Mouse (Mus musculus) heart, embryonic 14.5 days (tissue): ENCODE data around the gene Dusp6. TPM values are rescaled to one million over a fixed set of nuclear protein-coding genes. Genes with fewer than 3 reads are reported as not detected.

Experiments
- ATAC-seq: fragments of 200-750 bp; cut with Nextera tagmentation; 2 replicates; pipeline ENCODE4 v1.8.0; 2017; ENCODE audit warnings: low read depth, moderate TSS enrichment; ENCODE audit not compliant: insufficient number of reproducible peaks, insufficient read depth, low FRiP score
- H3K27ac ChIP-seq, 2 experiments: fragments of 200-500 bp in 1 of 2; fragments of 300-500 bp in 1 of 2; sonication (generic) in 1 of 2; replicated peaks in 1 of 2; 2 replicates each; pipeline ENCODE4 v1.5.1; 2012 to 2014; ENCODE audit warnings: low read depth in 2 of 2, low read length in 2 of 2, control low read depth in 1 of 2, mild to moderate bottlenecking in 1 of 2, mixed read lengths in 1 of 2; ENCODE audit not compliant: control insufficient read depth in 1 of 2, insufficient read depth in 1 of 2
- H3K27me3 ChIP-seq: fragments of 300-500 bp; sonication (generic); 2 replicates; pipeline ENCODE4 v1.6.1; 2014; ENCODE audit warnings: mild to moderate bottlenecking, low read length, control low read depth; ENCODE audit not compliant: control insufficient read depth, insufficient read depth
- H3K36me3 ChIP-seq: fragments of 300-500 bp; sonication (generic); 2 replicates; pipeline ENCODE4 v1.6.1; 2014; ENCODE audit warnings: mild to moderate bottlenecking, control low read depth, low read length, mixed read lengths; ENCODE audit not compliant: control insufficient read depth, insufficient read depth
- H3K4me1 ChIP-seq, 2 experiments: fragments of 200-500 bp in 1 of 2; fragments of 300-500 bp in 1 of 2; sonication (generic) in 1 of 2; 2 replicates each; pipeline ENCODE4 v1.6.1; 2012 to 2014; ENCODE audit warnings: low read length in 2 of 2, control low read depth in 1 of 2, mixed read lengths in 1 of 2; ENCODE audit not compliant: control insufficient read depth in 2 of 2, insufficient read depth in 2 of 2
- H3K4me2 ChIP-seq: fragments of 300-500 bp; sonication (generic); 2 replicates; pipeline ENCODE4 v1.6.1; 2014; ENCODE audit warnings: mild to moderate bottlenecking, low read length
- H3K4me3 ChIP-seq, 2 experiments: fragments of 200-500 bp in 1 of 2; fragments of 300-500 bp in 1 of 2; sonication (generic) in 1 of 2; 2 replicates each; pipeline ENCODE4 v1.5.1; 2012 to 2014; ENCODE audit warnings: low read length in 2 of 2, mild to moderate bottlenecking in 2 of 2, control low read depth in 1 of 2, low read depth in 1 of 2, moderate library complexity in 1 of 2; ENCODE audit not compliant: control insufficient read depth in 1 of 2, insufficient read depth in 1 of 2
- H3K9ac ChIP-seq: fragments of 300-500 bp; sonication (generic); 2 replicates; pipeline ENCODE4 v1.6.1; 2014; ENCODE audit warnings: mild to moderate bottlenecking, low read length
- H3K9me3 ChIP-seq: fragments of 300-500 bp; sonication (generic); 2 replicates; pipeline ENCODE4 v1.6.1; 2016; ENCODE audit warnings: low read length, control low read depth; ENCODE audit not compliant: control insufficient read depth
- WGBS: fragments of 180-500 bp; shearing (Covaris S2); extraction: QIAGEN DNeasy Blood & Tissue Kit; methylation state at CpG from one replicate; pipeline ENCODE4 v1.1.7; 2014; 5-methylcytosine and 5-hydroxymethylcytosine counted together
- polyA plus RNA-seq: library from polyadenylated mRNA; unstranded; fragments of >200 nt; fragmentation: Nextera tagmentation; extraction: Ambion mirVana; gene quantifications from 2 replicates; pipeline ENCODE4 v1.2.1, GENCODE M21; 2014

Gene Dusp6
- polyA plus RNA-seq, 1 experiment from 2014 or later: 43.4 TPM

DNA sequence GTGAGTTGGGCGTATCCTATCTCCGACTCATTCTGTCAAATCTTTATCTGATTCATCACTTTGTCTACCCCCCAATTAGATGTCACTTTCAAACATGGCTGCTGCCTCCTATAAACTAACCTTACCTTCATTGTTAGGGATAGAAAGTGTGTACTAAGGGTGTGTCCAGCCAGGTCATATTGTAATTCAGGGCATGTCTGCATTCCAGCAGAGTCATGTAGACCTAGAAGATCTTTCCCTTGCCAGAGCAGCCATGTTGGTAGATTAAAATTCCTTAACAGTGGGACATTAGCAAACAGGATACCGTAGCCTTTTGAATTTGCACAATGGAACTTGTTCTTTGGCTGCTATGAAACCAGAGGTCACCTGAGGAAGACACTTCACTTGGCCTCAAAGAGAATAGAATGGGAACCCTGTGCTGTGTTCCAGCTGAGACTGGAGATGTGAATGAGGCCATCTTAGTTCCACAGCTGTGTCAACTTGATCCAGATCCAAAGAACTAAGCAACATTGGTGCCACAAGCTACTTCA lies 30.1 kb downstream of the Dusp6 start:
- Histone ChIP-seq H3K27me3 (no peaks in the 10 kb centered on the region), H3K27ac (no peak overlapping the region), H3K9ac (no peak overlapping the region), H3K36me3 (no peaks in the 10 kb centered on the region), H3K4me1 (no peaks in the 10 kb centered on the region), H3K9me3 (no peaks in the 10 kb centered on the region), H3K4me2 (no peak overlapping the region), H3K4me3 (no peak overlapping the region)
- 86% methylated on average over 3 of the region's 3 CpGs for WGBS
- no peak for ATAC-seq

GRCm38 (mm10) chr10:99297721-99298120 lies 34.7 kb downstream of the Dusp6 start:
- Histone ChIP-seq H3K4me3 (no peak overlapping the region), H3K9ac (no peak overlapping the region), H3K36me3 (no peaks in the 10 kb centered on the region), H3K4me2 (no peak overlapping the region), H3K4me1 (peaks cover 8 to 25% of the 10 kb centered on the region in 2 experiments), H3K9me3 (no peaks in the 10 kb centered on the region), H3K27me3 (no peaks in the 10 kb centered on the region), H3K27ac (no peak overlapping the region)
- WGBS: 68% methylated on average over 3 of the region's 3 CpGs
- ATAC-seq: no peak

DNA sequence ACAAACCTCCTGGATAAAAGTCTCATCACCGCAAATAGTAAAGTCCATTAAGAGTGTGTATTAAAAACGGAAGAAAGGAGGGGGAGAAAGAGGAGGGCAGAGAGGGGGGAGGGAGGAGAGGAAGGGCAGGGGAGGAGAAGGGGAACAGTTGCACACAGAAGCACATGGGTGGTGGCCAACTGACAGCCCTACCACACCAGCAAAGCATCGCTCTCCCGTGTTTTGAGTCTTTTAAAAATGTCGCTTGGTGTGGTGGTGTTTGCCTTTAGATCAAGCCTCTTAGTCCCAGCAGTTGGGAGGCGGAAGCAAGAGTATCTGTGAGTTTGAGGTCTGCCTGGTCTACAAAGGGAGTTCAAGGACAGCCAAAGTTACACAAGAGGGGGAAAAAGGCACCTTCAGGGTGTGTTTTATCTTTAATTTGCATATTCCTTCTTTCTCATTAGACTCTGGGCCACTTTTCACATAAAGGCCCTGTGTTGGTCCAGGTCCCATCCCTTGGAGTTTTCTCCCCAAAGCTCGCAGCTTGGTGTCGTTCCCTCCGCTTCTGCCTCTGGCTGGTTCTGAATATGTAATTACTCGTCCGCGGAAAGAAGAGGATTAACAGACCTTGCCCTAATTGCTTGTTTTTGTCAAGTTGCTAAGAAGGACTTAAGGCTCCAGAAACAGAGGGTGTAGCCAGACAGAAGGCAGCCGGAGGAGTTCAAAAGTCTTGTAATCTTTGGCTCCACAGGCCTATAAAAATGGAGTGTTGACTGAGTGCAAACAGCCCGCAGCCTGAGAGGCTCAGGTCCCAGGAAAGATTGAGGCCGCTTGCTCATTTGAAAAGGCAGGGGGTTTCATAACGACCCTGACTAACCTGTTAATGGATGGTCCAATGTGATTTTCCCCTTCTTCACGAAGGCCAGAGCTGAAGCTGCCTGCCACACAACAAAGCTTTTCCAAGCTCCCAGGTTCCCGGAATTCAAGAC lies 35.6 kb downstream of the Dusp6 start:
- H3K27me3 ChIP-seq: no peaks in the 10 kb centered on the region
- H3K4me1 ChIP-seq: peaks cover 10 to 25% of the 10 kb centered on the region in 2 experiments
- ATAC-seq: no peak
- H3K4me2 ChIP-seq: 0 out of 2 replicates have a peak overlapping the region, but pooled peaks have one; percentile 3
- WGBS: 42% methylated on average over 18 of the region's 18 CpGs
- no peak overlapping the region; the same call in 1 of the 2 replicates for H3K9ac ChIP-seq
- no peaks in the 10 kb centered on the region for H3K9me3 ChIP-seq
- H3K36me3 ChIP-seq: no peaks in the 10 kb centered on the region
- no peak overlapping the region for H3K4me3 ChIP-seq
- no peak overlapping the region for H3K27ac ChIP-seq

- H3K4me3 ChIP-seq: no peak overlapping the region
- H3K27ac ChIP-seq: no peak overlapping the region
- H3K4me1 ChIP-seq: peaks cover 10 to 25% of the 10 kb centered on the region in 2 experiments
- 43% methylated on average over 9 of the region's 9 CpGs for WGBS
- H3K36me3 ChIP-seq: no peaks in the 10 kb centered on the region
- ATAC-seq: no peak
- H3K9ac ChIP-seq: no peak overlapping the region; the same call in 1 of the 2 replicates
- H3K4me2 ChIP-seq: 0 out of 2 replicates have a peak overlapping the region, but pooled peaks have one; percentile 3
- H3K9me3 ChIP-seq: no peaks in the 10 kb centered on the region
- no peaks in the 10 kb centered on the region for H3K27me3 ChIP-seq
These were observed 36.3 kb downstream of the Dusp6 start for GRCm38 (mm10) chr10:99299303-99299702.

DNA sequence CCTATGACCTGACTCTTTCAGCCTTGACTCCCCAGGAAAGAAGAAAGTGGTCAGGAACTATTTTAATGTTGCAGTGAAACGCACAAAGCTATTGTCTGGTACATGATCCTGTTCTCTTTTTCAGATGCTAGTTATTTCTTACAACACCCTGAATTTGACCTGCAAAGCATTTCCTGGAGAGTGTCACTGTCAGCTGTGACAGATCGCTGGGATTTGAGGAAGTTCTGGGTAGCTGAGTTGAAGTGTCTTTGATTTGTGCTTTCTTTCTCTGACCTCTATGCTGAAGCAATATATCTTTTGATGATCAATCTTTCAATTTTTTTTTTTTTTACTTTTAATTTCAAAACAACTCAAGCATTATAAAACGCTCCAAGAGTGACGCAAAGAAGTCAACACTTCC lies 39.0 kb downstream of the Dusp6 start:
- Histone ChIP-seq H3K4me2 (no peak overlapping the region), H3K4me3 (no peak overlapping the region), H3K9ac (no peak overlapping the region), H3K9me3 (no peaks in the 10 kb centered on the region), H3K27me3 (no peaks in the 10 kb centered on the region), H3K27ac (no peak overlapping the region), H3K36me3 (no peaks in the 10 kb centered on the region), H3K4me1 (peaks cover 10 to 25% of the 10 kb centered on the region in 2 experiments)
- ATAC-seq: no peak
- 37% methylated on average over 4 of the region's 4 CpGs for WGBS

DNA sequence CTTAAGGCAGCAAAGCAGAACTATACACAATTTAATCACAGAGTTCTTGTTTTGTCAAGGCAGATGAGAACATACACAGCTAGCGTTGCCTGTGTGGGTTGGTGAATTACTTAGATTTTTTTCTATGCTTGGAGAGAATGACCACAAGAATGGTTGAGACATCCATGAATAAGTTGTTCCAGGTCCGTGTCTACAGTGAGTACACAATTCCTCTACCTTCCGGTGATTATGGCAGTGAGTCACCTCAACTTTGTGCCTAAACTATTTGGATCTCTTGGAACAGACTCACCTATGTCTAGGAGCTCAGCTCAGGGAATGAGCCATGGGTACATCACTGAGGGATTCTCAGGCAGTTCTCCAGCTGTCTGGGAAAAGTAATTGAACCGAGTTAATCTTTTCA lies 45.8 kb downstream of the Dusp6 start:
- ATAC-seq: no peak
- no peak overlapping the region for H3K27ac ChIP-seq

GRCm38 (mm10) chr10:99309617-99310016 lies 46.6 kb downstream of the Dusp6 start:
- H3K27me3 ChIP-seq: no peaks in the 10 kb centered on the region
- H3K4me1 ChIP-seq: peaks cover 2 to 8% of the 10 kb centered on the region in 2 experiments; a peak in 2 of 4 replicates
- no peak overlapping the region for H3K4me3 ChIP-seq
- H3K27ac ChIP-seq: no peak overlapping the region
- no peak overlapping the region for H3K9ac ChIP-seq
- H3K4me2 ChIP-seq: no peak overlapping the region
- no peaks in the 10 kb centered on the region for H3K9me3 ChIP-seq
- 68% methylated on average over 9 of the region's 9 CpGs for WGBS
- H3K36me3 ChIP-seq: no peaks in the 10 kb centered on the region
- ATAC-seq: no peak

More for the DNA sequence above, 45.8 kb downstream of the Dusp6 start:
- Histone ChIP-seq H3K9me3 (no peaks in the 10 kb centered on the region), H3K27me3 (no peaks in the 10 kb centered on the region), H3K4me3 (no peak overlapping the region), H3K9ac (no peak overlapping the region), H3K4me1 (peaks cover 2 to 8% of the 10 kb centered on the region in 2 experiments; a peak in 2 of 4 replicates), H3K36me3 (no peaks in the 10 kb centered on the region), H3K4me2 (no peak overlapping the region)
- 92% methylated on average over 4 of the region's 4 CpGs for WGBS
